Mouse (Mus musculus) myocyte (in vitro differentiated cells): ENCODE results near the gene Fgf11. TPM values are rescaled to one million over a fixed set of nuclear protein-coding genes. Genes with fewer than 3 reads are reported as not detected.

Experiments used
- H3K27me3 ChIP-seq: one replicate; pipeline ENCODE4 v1.6.1; 2011; ENCODE audit not compliant: control insufficient read depth, insufficient read depth, insufficient read length
- H3K36me3 ChIP-seq: one replicate; pipeline ENCODE4 v1.6.1; 2011; ENCODE audit not compliant: control insufficient read depth, insufficient read depth
- H3K4me2 ChIP-seq: one replicate; pipeline ENCODE4 v1.6.1; 2011; ENCODE audit warnings: low read depth, control low read depth
- H3K4me3 ChIP-seq: one replicate; pipeline ENCODE4 v1.5.1; 2011; ENCODE audit warnings: mild to moderate bottlenecking, control low read depth, moderate library complexity
- H3K79me2 ChIP-seq: one replicate; pipeline ENCODE4 v1.6.1; 2011; ENCODE audit not compliant: control insufficient read depth, insufficient read depth
- H3ac ChIP-seq: one replicate; pipeline ENCODE4 v1.6.1; 2011; ENCODE audit not compliant: control insufficient read depth, insufficient read length
- CEBPB ChIP-seq: IDR thresholded peaks from 2 replicates; pipeline ENCODE4 v1.6.1; 2011; ENCODE audit warnings: mild to moderate bottlenecking, moderate library complexity; ENCODE audit not compliant: poor library complexity, insufficient read depth, severe bottlenecking
- E2F4 ChIP-seq: IDR thresholded peaks from one replicate; pipeline ENCODE4 v1.6.1; 2011; ENCODE audit warnings: mild to moderate bottlenecking, control low read depth, moderate library complexity; ENCODE audit not compliant: insufficient read depth
- MAX ChIP-seq: IDR thresholded peaks from one replicate; pipeline ENCODE4 v1.6.1; 2011; ENCODE audit warnings: low read depth, mild to moderate bottlenecking, control low read depth
- MYOD1 ChIP-seq, 3 experiments: IDR thresholded peaks; one replicate each; pipeline ENCODE4 v1.6.1; 2011; ENCODE audit warnings: control low read depth in 2 of 3, low read depth in 2 of 3, mild to moderate bottlenecking in 2 of 3, moderate library complexity in 1 of 3; ENCODE audit not compliant: insufficient read length in 2 of 3, control insufficient read depth in 1 of 3
- MYOG ChIP-seq, 3 experiments: IDR thresholded peaks; one replicate each; pipeline ENCODE4 v1.6.1; 2011; ENCODE audit warnings: control low read depth in 2 of 3, low read depth in 2 of 3, mild to moderate bottlenecking in 2 of 3; ENCODE audit not compliant: insufficient read length in 2 of 3, control insufficient read depth in 1 of 3, insufficient read depth in 1 of 3
- POLR2A ChIP-seq: IDR thresholded peaks from one replicate; pipeline ENCODE4 v1.6.1; 2011; ENCODE audit warnings: low read depth, mild to moderate bottlenecking, control low read depth, moderate library complexity; ENCODE audit not compliant: insufficient read length
- POLR2AphosphoS2 ChIP-seq: IDR thresholded peaks from one replicate; pipeline ENCODE4 v1.6.1; 2011; ENCODE audit warnings: low read depth, control low read depth; ENCODE audit not compliant: insufficient read length
- REST ChIP-seq: IDR thresholded peaks from one replicate; pipeline ENCODE4 v1.6.1; 2011; ENCODE audit warnings: mild to moderate bottlenecking, control low read depth, moderate library complexity; ENCODE audit not compliant: insufficient read depth, insufficient read length
- SRF ChIP-seq: IDR thresholded peaks from one replicate; pipeline ENCODE4 v1.6.1; 2011; ENCODE audit warnings: low read depth; ENCODE audit not compliant: control insufficient read depth, insufficient read length
- TCF12 ChIP-seq: IDR thresholded peaks from one replicate; pipeline ENCODE4 v1.6.1; 2011; ENCODE audit warnings: mild to moderate bottlenecking, control low read depth; ENCODE audit not compliant: poor library complexity, insufficient read depth, severe bottlenecking
- TCF3 ChIP-seq: IDR thresholded peaks from one replicate; pipeline ENCODE4 v1.6.1; 2011; ENCODE audit warnings: low read depth, control low read depth; ENCODE audit not compliant: insufficient read length
- USF1 ChIP-seq: IDR thresholded peaks from one replicate; pipeline ENCODE4 v1.6.1; 2011; ENCODE audit warnings: low read depth, mild to moderate bottlenecking, control low read depth, moderate library complexity
- polyA plus RNA-seq: library from polyadenylated mRNA; unstranded; fragments of >200 nt; fragmentation: generic; extraction: Trizol; gene quantifications from one replicate; pipeline ENCODE4 v1.2.1, GENCODE M21; 2012; ENCODE audit warnings: missing spikeins

Gene Fgf11
- polyA plus RNA-seq, 1 experiment = 17.5 TPM

GRCm38 (mm10) chr11:69757303-69758089, 44.2 kb downstream of the Fgf11 start:
- no peaks in the 10 kb centered on the region for H3K27me3 ChIP-seq
- H3ac ChIP-seq = peak overlapping the region; percentile 34
- H3K36me3 ChIP-seq = no peaks in the 10 kb centered on the region
- TF ChIP-seq POLR2AphosphoS2 (no peak), TCF3 (no peak), MYOD1 (IDR thresholded peaks at IDR 0.05; ENCODE audit: control insufficient read depth in 1 of 3, insufficient read length in 2 of 3, low read depth in 2 of 3) (no peak), CEBPB (no peak), MYOG (IDR thresholded peaks at IDR 0.05; ENCODE audit: control insufficient read depth in 1 of 3, insufficient read depth in 1 of 3, insufficient read length in 2 of 3, low read depth in 2 of 3) (no peak)
- H3K4me3 ChIP-seq = peak overlapping the region; percentile 61
- peak overlapping the region; percentile 99 for H3K4me2 ChIP-seq
- peaks cover 55% of the 10 kb centered on the region for H3K79me2 ChIP-seq

- H3K4me2 ChIP-seq = peak overlapping the region; percentile 99
Measured at GRCm38 (mm10) chr11:69754701-69755100, 47.0 kb downstream of the Fgf11 start.

GRCm38 (mm10) chr11:69754233-69754632, 47.4 kb downstream of the Fgf11 start:
- H3K27me3 ChIP-seq = no peaks in the 10 kb centered on the region
- H3K79me2 ChIP-seq = peaks cover 88% of the 10 kb centered on the region
- no peak overlapping the region for H3ac ChIP-seq
- no peak overlapping the region for H3K4me3 ChIP-seq
- H3K36me3 ChIP-seq = no peaks in the 10 kb centered on the region
- TF ChIP-seq E2F4 = no peak
- no peak for TF ChIP-seq USF1
- no peak for TF ChIP-seq SRF
- TF ChIP-seq MYOG (IDR thresholded peaks at IDR 0.05; ENCODE audit: control insufficient read depth in 1 of 3, insufficient read depth in 1 of 3, insufficient read length in 2 of 3, low read depth in 2 of 3) = no peak
- no peak for TF ChIP-seq POLR2A
- no peak for TF ChIP-seq REST
- TF ChIP-seq POLR2AphosphoS2 = no peak
- TF ChIP-seq MYOD1 (IDR thresholded peaks at IDR 0.05; ENCODE audit: control insufficient read depth in 1 of 3, insufficient read length in 2 of 3, low read depth in 2 of 3) = no peak
- H3K4me2 ChIP-seq = peak overlapping the region; percentile 99

More at GRCm38 (mm10) chr11:69754701-69755100, 47.0 kb downstream of the Fgf11 start:
- no peak overlapping the region for H3K4me3 ChIP-seq
- no peaks in the 10 kb centered on the region for H3K27me3 ChIP-seq
- H3K36me3 ChIP-seq = no peaks in the 10 kb centered on the region
- H3K79me2 ChIP-seq = peaks cover 83% of the 10 kb centered on the region
- TF ChIP-seq TCF12 (no peak), USF1 (no peak)
- no peak overlapping the region for H3ac ChIP-seq

GRCm38 (mm10) chr11:69752686-69753085, 49.0 kb downstream of the Fgf11 start:
- Histone ChIP-seq H3K79me2 (peaks cover 98% of the 10 kb centered on the region), H3K4me2 (peak overlapping the region; percentile 65), H3K36me3 (no peaks in the 10 kb centered on the region), H3ac (no peak overlapping the region), H3K4me3 (no peak overlapping the region), H3K27me3 (no peaks in the 10 kb centered on the region)
- TF ChIP-seq SRF (no peak), REST (no peak), USF1 (no peak), POLR2A (no peak), MYOG (IDR thresholded peaks at IDR 0.05; ENCODE audit: control insufficient read depth in 1 of 3, insufficient read depth in 1 of 3, insufficient read length in 2 of 3, low read depth in 2 of 3) (no peak), E2F4 (no peak), TCF3 (no peak), CEBPB (no peak), TCF12 (no peak), MAX (no peak), POLR2AphosphoS2 (no peak), MYOD1 (IDR thresholded peaks at IDR 0.05; ENCODE audit: control insufficient read depth in 1 of 3, insufficient read length in 2 of 3, low read depth in 2 of 3) (no peak)

GRCm38 (mm10) chr11:69751635-69752034, 50.0 kb downstream of the Fgf11 start:
- peaks cover 88% of the 10 kb centered on the region for H3K79me2 ChIP-seq
- peaks cover 10% of the 10 kb centered on the region for H3K36me3 ChIP-seq
- no peak overlapping the region for H3K4me3 ChIP-seq
- no peak overlapping the region for H3ac ChIP-seq
- peak overlapping the region; percentile 51 for H3K4me2 ChIP-seq
- no peaks in the 10 kb centered on the region for H3K27me3 ChIP-seq
- TF ChIP-seq POLR2AphosphoS2 = no peak
- no peak for TF ChIP-seq MYOD1 (IDR thresholded peaks at IDR 0.05; ENCODE audit: control insufficient read depth in 1 of 3, insufficient read length in 2 of 3, low read depth in 2 of 3)
- TF ChIP-seq TCF3 = no peak
- no peak for TF ChIP-seq USF1
- no peak for TF ChIP-seq MYOG (IDR thresholded peaks at IDR 0.05; ENCODE audit: control insufficient read depth in 1 of 3, insufficient read depth in 1 of 3, insufficient read length in 2 of 3, low read depth in 2 of 3)
- no peak for TF ChIP-seq TCF12
- no peak for TF ChIP-seq REST
- no peak for TF ChIP-seq CEBPB
- no peak for TF ChIP-seq POLR2A
- TF ChIP-seq SRF = no peak
- no peak for TF ChIP-seq MAX
- TF ChIP-seq E2F4 = no peak

Other genes starting within 250 kb of the Fgf11 start
- 0.36 TPM for gene Efnb3, start 241.7 kb downstream of the Fgf11 start, polyA plus RNA-seq
- 9.1 TPM for gene Wrap53, start 221.6 kb downstream of the Fgf11 start, polyA plus RNA-seq
- 119 TPM for gene Trp53, start 221.5 kb downstream of the Fgf11 start, polyA plus RNA-seq
- 6.6 TPM for gene Atp1b2, start 195.9 kb downstream of the Fgf11 start, polyA plus RNA-seq
- 0.05 TPM for gene Shbg, start 184.0 kb downstream of the Fgf11 start, polyA plus RNA-seq
- 3.6 TPM for gene Sat2, start 179.8 kb downstream of the Fgf11 start, polyA plus RNA-seq
- 104 TPM for gene Fxr2, start 168.9 kb downstream of the Fgf11 start, polyA plus RNA-seq
- gene Sox15, start 146.5 kb downstream of the Fgf11 start, polyA plus RNA-seq = 0.07 TPM
- gene Mpdu1, start 139.2 kb downstream of the Fgf11 start, polyA plus RNA-seq = 39.1 TPM
- 0.96 TPM for gene Cd68, start 135.7 kb downstream of the Fgf11 start, polyA plus RNA-seq
- 553 TPM for gene Eif4a1, start 129.4 kb downstream of the Fgf11 start, polyA plus RNA-seq
- 70.5 TPM for gene Senp3, start 119.8 kb downstream of the Fgf11 start, polyA plus RNA-seq
- 0.07 TPM for gene Tnfsf13, start 116.1 kb downstream of the Fgf11 start, polyA plus RNA-seq
- gene Tnfsf12, start 106.0 kb downstream of the Fgf11 start, polyA plus RNA-seq = 5.5 TPM
- gene Tnfsfm13, start 105.8 kb downstream of the Fgf11 start, polyA plus RNA-seq = 1.6 TPM
- gene Polr2a, start 43.2 kb downstream of the Fgf11 start, polyA plus RNA-seq = 69.5 TPM
- gene Slc35g3, start 39.9 kb downstream of the Fgf11 start, polyA plus RNA-seq = 0.26 TPM
- 9.4 TPM for gene Zbtb4, start 35.9 kb downstream of the Fgf11 start, polyA plus RNA-seq
- gene Chrnb1, start 5.9 kb downstream of the Fgf11 start, polyA plus RNA-seq = 95.3 TPM
- 0.61 TPM for gene Tmem102, start 3.8 kb upstream of the Fgf11 start, polyA plus RNA-seq
- gene Gm39566, start 13.4 kb upstream of the Fgf11 start, polyA plus RNA-seq = 0.02 TPM
- not detected for gene Spem2, start 16.6 kb upstream of the Fgf11 start, polyA plus RNA-seq
- 0.05 TPM for gene Spem1, start 20.3 kb upstream of the Fgf11 start, polyA plus RNA-seq
- 12.8 TPM for gene Nlgn2, start 35.9 kb upstream of the Fgf11 start, polyA plus RNA-seq
- gene Tmem256, start 36.7 kb upstream of the Fgf11 start, polyA plus RNA-seq = 259 TPM
- gene Plscr3, start 44.5 kb upstream of the Fgf11 start, polyA plus RNA-seq = 91.9 TPM
- not detected for gene Tnk1, start 56.9 kb upstream of the Fgf11 start, polyA plus RNA-seq
- not detected for gene Tmem95, start 76.2 kb upstream of the Fgf11 start, polyA plus RNA-seq
- 24.5 TPM for gene Kctd11, start 79.5 kb upstream of the Fgf11 start, polyA plus RNA-seq
- gene Acap1, start 93.7 kb upstream of the Fgf11 start, polyA plus RNA-seq = 1.4 TPM
- 3.0 TPM for gene 2810408A11Rik, start 99.1 kb upstream of the Fgf11 start, polyA plus RNA-seq
- 42.2 TPM for gene Neurl4, start 99.2 kb upstream of the Fgf11 start, polyA plus RNA-seq
- 38.0 TPM for gene Gps2, start 112.0 kb upstream of the Fgf11 start, polyA plus RNA-seq
- 1,243 TPM for gene Eif5a, start 120.1 kb upstream of the Fgf11 start, polyA plus RNA-seq
- 0.12 TPM for gene Ybx2, start 133.9 kb upstream of the Fgf11 start, polyA plus RNA-seq
- gene Slc2a4, start 146.3 kb upstream of the Fgf11 start, polyA plus RNA-seq = 14.1 TPM
- not detected for gene Cldn7, start 162.9 kb upstream of the Fgf11 start, polyA plus RNA-seq
- 146 TPM for gene Ctdnep1, start 179.3 kb upstream of the Fgf11 start, polyA plus RNA-seq
- gene Elp5, start 180.7 kb upstream of the Fgf11 start, polyA plus RNA-seq = 91.5 TPM
- gene Gabarap, start 189.3 kb upstream of the Fgf11 start, polyA plus RNA-seq = 530 TPM
- 58.6 TPM for gene Phf23, start 193.9 kb upstream of the Fgf11 start, polyA plus RNA-seq
- 24.3 TPM for gene Dvl2, start 198.7 kb upstream of the Fgf11 start, polyA plus RNA-seq
- gene Acadvl, start 213.6 kb upstream of the Fgf11 start, polyA plus RNA-seq = 130 TPM
- gene Dlg4, start 215.1 kb upstream of the Fgf11 start, polyA plus RNA-seq = 26.8 TPM